Mouse (Mus musculus) forebrain, embryonic 15.5 days (tissue): ENCODE measurements at regions not wholly inside any gene's neighbourhood (a gene's known extent, or its start where the extent isn't known, plus 50 kb on each side); places are given as distances from the start of the nearest gene placed in this dataset.
A peak's percentile ranks its signal among the peaks of the same experiment; 100 is the strongest.

Source experiments
- ATAC-seq: fragments of 200-750 bp; cut with Nextera tagmentation; replicated peaks from 2 replicates; pipeline ENCODE4 v1.8.0; 2017; ENCODE audit warnings: mild to moderate bottlenecking, moderate TSS enrichment, moderate library complexity
- H3K27ac ChIP-seq: fragments of 300-500 bp; sonication (generic); replicated peaks from 2 replicates; pipeline ENCODE4 v1.5.1; 2015; ENCODE audit warnings: mild to moderate bottlenecking, inconsistent platforms
- H3K27me3 ChIP-seq: fragments of 300-500 bp; sonication (generic); 2 replicates; pipeline ENCODE4 v1.6.1; 2015; ENCODE audit warnings: inconsistent platforms
- H3K36me3 ChIP-seq: fragments of 300-500 bp; sonication (generic); 2 replicates; pipeline ENCODE4 v1.6.1; 2015; ENCODE audit warnings: mild to moderate bottlenecking, inconsistent platforms
- H3K4me1 ChIP-seq: fragments of 300-500 bp; sonication (generic); 2 replicates; pipeline ENCODE4 v1.6.1; 2015; ENCODE audit warnings: inconsistent platforms
- H3K4me2 ChIP-seq: fragments of 300-500 bp; sonication (generic); replicated peaks from 2 replicates; pipeline ENCODE4 v1.6.1; 2015; ENCODE audit warnings: mild to moderate bottlenecking, inconsistent platforms
- H3K4me3 ChIP-seq: fragments of 300-500 bp; sonication (generic); 2 replicates; pipeline ENCODE4 v1.5.1; 2015; ENCODE audit warnings: mild to moderate bottlenecking, inconsistent platforms
- H3K9ac ChIP-seq: fragments of 300-500 bp; sonication (generic); replicated peaks from 2 replicates; pipeline ENCODE4 v1.6.1; 2015; ENCODE audit warnings: mild to moderate bottlenecking, inconsistent platforms
- H3K9me3 ChIP-seq: fragments of 300-500 bp; sonication (generic); 2 replicates; pipeline ENCODE4 v1.6.1; 2016; ENCODE audit warnings: inconsistent platforms
- WGBS: fragments of 180-500 bp; shearing (Covaris S2); methylation state at CpG from one replicate; pipeline ENCODE4 v1.1.7; 2015; ENCODE audit warnings: mixed read lengths; 5-methylcytosine and 5-hydroxymethylcytosine counted together

DNA sequence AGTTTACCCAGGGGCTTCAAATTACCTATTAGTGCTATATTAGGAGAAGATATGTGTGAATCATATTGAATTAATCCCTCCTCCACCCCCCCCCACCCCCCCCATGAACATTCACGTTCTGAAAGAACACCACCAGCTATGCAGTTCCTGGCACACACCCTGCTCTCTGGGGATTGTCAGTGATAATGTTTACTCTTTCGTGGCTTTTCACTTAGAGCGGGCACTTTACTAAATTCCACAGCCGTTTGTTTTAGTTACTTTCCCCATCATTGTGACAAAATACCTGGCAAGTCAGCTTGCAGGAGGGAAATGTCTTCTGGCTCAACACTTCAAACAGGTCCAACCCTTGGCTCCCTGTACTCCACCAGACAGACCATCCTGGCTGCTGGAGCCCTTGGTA lies 359.0 kb downstream of the Rps15a start:
- Histone ChIP-seq H3K9me3 (no peaks in the 10 kb centered on the region), H3K4me2 (no peak overlapping the region), H3K4me1 (peaks cover 9% of the 10 kb centered on the region; the same call in 1 of the 2 replicates), H3K9ac (no peak overlapping the region), H3K36me3 (no peaks in the 10 kb centered on the region), H3K27ac (no peak overlapping the region), H3K4me3 (no peak overlapping the region), H3K27me3 (no peaks in the 10 kb centered on the region)
- ATAC-seq = no peak
- 31% methylated on average over 4 of the region's 4 CpGs for WGBS

DNA sequence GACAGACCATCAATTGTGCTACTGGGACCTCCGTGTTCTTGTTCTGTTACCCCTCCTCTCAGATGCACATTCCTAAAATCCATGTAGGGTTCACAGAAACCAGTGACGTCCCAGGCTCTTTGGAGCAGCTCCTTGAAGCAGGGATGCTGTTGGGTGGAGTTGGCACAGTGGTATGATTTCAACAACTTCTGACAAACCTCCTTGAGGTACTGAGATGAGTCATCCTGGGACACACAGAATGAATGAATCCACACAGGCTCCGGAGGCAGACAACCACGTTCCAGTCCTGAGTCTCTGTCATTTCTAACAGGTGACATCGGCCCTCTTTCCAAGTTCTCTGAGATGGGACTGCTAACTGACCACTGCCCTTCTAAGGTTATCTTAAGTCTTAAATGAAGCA lies 360.2 kb downstream of the Rps15a start:
- no peak for ATAC-seq

DNA sequence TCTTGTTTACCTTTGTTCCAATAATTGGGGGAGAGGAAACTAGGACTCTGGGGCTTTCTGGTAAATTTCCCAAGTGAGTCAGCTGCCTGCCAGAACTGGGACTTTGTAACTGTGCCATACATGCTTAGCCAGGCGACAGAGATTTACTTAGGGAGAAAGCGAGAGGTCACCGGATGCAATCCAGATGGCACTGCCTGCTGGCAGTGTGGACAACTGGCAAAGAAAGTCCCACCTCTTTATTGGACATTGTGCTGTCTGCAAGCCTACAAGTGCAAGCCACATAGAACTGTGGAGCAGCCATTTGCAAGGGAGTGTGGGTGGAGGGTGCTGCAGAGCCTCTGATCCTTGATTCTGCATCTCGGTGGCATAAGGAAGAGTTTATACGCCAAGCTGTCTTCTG lies 362.7 kb downstream of the Rps15a start:
- WGBS = 43% methylated on average over 5 of the region's 5 CpGs
- H3K27ac ChIP-seq = no peak overlapping the region
- no peak overlapping the region for H3K4me3 ChIP-seq
- H3K36me3 ChIP-seq = no peaks in the 10 kb centered on the region
- peak; percentile 70 for ATAC-seq
- no peaks in the 10 kb centered on the region for H3K9me3 ChIP-seq
- no peak overlapping the region for H3K4me2 ChIP-seq
- H3K27me3 ChIP-seq = no peaks in the 10 kb centered on the region
- no peak overlapping the region for H3K9ac ChIP-seq
- peaks cover 9% of the 10 kb centered on the region; the same call in 1 of the 2 replicates for H3K4me1 ChIP-seq

More for the DNA sequence above, 360.2 kb downstream of the Rps15a start:
- peaks cover 9% of the 10 kb centered on the region; the same call in 1 of the 2 replicates for H3K4me1 ChIP-seq
- no peaks in the 10 kb centered on the region for H3K27me3 ChIP-seq
- no peak overlapping the region for H3K4me2 ChIP-seq
- H3K36me3 ChIP-seq = no peaks in the 10 kb centered on the region
- no peak overlapping the region for H3K9ac ChIP-seq
- 76% methylated on average over 5 of the region's 5 CpGs for WGBS
- no peak overlapping the region for H3K27ac ChIP-seq
- H3K4me3 ChIP-seq = no peak overlapping the region
- H3K9me3 ChIP-seq = no peaks in the 10 kb centered on the region

DNA sequence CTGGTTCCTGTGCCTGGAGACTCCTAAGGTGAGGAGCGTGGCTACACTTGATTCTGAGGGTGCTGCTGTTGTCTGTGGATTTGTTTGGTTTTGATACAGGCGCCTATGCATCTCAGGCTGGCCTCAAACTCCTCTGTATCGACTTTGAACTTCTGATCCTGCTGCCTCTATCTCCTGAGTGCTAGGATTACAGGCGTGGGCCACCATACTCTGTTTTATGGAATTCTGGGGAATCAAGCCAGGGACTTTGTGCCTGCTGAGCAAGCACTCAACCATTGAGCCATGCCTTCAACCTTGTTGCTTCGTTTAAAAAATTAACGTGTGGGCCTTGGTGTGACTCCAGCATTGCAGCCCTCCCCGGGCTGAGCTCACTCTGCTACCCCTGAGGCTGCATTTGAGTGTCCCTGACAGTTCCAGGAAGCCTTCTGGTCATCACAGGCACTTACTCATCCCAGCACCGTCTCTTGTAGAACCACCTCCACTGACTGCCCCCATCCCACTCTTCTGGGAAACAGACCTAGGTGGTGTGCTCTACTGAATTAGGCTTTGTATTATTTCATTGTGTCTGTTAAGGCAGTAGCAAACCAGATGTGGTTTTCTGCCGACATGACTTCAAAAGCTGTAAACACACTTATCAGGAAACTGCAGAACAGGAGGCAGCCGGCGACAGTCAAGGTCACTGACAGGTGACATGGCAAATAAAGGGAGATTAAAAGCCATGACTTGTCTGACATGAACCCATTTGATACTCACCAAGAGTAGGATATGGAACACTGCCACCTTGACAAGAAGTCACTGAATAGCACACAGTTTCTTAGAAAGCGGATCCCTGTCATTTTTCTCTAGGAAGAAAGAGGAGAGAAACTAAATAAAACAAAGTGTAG lies 363.4 kb downstream of the Rps15a start:
- no peaks in the 10 kb centered on the region for H3K9me3 ChIP-seq
- no peaks in the 10 kb centered on the region for H3K36me3 ChIP-seq
- peaks cover 9% of the 10 kb centered on the region; the same call in 1 of the 2 replicates for H3K4me1 ChIP-seq
- no peak for ATAC-seq
- H3K4me2 ChIP-seq = no peak overlapping the region
- H3K27ac ChIP-seq = no peak overlapping the region
- 74% methylated on average over 12 of the region's 12 CpGs for WGBS
- no peak overlapping the region for H3K9ac ChIP-seq
- no peak overlapping the region for H3K4me3 ChIP-seq
- H3K27me3 ChIP-seq = no peaks in the 10 kb centered on the region

DNA sequence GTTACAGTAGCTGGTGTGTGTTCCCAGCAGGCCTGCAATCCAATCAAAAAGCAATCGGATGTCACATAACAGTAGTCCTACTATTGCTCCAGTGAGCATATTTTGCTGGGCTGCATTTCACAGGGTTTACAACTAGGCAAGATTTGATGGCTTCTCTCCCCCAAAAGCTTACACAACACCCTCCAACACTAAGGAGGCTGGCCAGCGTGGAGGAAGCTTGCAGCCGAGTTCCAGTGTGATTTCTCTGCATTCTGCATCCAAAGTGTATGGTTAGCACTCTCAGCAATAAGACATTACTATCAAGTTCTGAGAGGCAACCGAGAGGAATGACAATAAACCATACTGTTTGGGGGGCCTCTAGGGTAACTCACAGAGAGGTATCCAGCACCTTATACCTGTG lies 367.2 kb downstream of the Xylt1 start:
- H3K36me3 ChIP-seq = no peaks in the 10 kb centered on the region
- ATAC-seq = no peak
- peaks cover 3% of the 10 kb centered on the region; the same call in 1 of the 2 replicates for H3K4me1 ChIP-seq
- H3K9ac ChIP-seq = no peak overlapping the region
- H3K27me3 ChIP-seq = no peaks in the 10 kb centered on the region
- no peak overlapping the region for H3K4me2 ChIP-seq
- H3K4me3 ChIP-seq = no peak overlapping the region
- WGBS = 83% methylated on average over 4 of the region's 4 CpGs
- H3K27ac ChIP-seq = no peak overlapping the region
- no peaks in the 10 kb centered on the region for H3K9me3 ChIP-seq

DNA sequence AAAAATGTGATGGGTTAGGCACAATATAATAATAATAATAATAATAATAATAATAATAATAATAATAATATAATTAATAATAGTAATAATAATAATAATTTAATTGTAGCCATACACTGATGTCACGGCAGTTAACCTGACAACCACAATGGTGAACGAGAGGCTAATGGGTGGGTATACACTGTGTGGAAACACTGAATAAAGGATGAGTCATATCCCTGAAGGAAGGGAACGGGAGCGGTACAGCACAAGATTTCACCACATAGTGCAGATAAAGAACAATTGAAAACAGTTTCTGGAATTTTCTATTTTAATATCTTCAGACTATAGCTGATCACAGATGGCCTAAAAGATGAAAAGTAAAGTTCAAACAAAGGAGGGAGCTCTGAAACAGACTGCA lies 365.6 kb downstream of the Xylt1 start:
- no peak overlapping the region for H3K4me3 ChIP-seq
- H3K9ac ChIP-seq = no peak overlapping the region
- no peak overlapping the region for H3K27ac ChIP-seq
- no peaks in the 10 kb centered on the region for H3K4me1 ChIP-seq
- no peak overlapping the region for H3K4me2 ChIP-seq
- no peaks in the 10 kb centered on the region for H3K36me3 ChIP-seq
- H3K9me3 ChIP-seq = no peaks in the 10 kb centered on the region
- 91% methylated on average over 4 of the region's 4 CpGs for WGBS
- H3K27me3 ChIP-seq = no peaks in the 10 kb centered on the region
- ATAC-seq = no peak

DNA sequence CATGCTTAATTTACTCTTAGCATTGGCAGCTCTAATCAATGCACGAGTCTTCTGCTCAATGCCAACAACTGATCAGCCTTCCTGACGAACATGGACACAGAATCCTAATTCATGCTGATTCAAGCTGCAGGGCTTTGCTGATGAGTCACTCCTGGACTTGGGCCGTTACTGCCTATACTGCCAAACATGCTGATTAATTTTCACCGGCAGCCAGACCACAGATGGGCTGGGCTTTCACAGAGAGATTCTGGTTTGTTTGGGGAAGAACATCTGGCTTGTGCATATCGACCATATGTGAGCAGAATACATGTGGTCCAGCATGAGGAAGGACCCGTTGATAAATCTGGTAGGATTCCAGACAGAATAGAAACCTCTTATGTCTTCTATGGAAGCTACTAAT lies 358.9 kb downstream of the Xylt1 start:
- no peaks in the 10 kb centered on the region for H3K36me3 ChIP-seq
- no peak overlapping the region for H3K9ac ChIP-seq
- H3K4me2 ChIP-seq = no peak overlapping the region
- H3K27me3 ChIP-seq = no peaks in the 10 kb centered on the region
- no peak overlapping the region for H3K4me3 ChIP-seq
- H3K27ac ChIP-seq = no peak overlapping the region
- no peak; the same call in 1 of the 2 replicates for ATAC-seq
- 43% methylated on average over 6 of the region's 6 CpGs for WGBS
- no peaks in the 10 kb centered on the region for H3K9me3 ChIP-seq
- H3K4me1 ChIP-seq = peaks cover 16% of the 10 kb centered on the region

DNA sequence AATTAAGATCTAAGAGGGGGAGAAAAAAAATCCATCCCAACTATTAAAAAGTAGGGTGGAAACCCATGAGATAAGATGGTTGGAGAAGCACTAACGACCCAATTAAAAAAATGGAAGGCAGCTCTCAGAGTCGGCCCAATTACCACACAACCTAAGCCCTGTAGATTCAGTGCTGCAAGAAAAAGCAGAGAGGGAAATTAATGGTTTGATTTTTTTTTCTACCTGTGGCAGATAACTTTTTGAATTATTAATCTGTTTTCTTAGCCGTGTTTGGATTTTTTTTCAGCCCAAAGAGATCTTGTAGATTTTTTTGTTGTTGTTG lies 354.9 kb downstream of the Xylt1 start:
- no peak overlapping the region for H3K4me3 ChIP-seq
- no peak overlapping the region; the same call in 1 of the 2 replicates for H3K4me2 ChIP-seq
- H3K4me1 ChIP-seq = peaks cover 16% of the 10 kb centered on the region
- H3K9ac ChIP-seq = no peak overlapping the region
- no peaks in the 10 kb centered on the region for H3K36me3 ChIP-seq
- peak; percentile 67 for ATAC-seq
- H3K27ac ChIP-seq = peak overlapping the region; percentile 62
- no peaks in the 10 kb centered on the region for H3K9me3 ChIP-seq
- no peaks in the 10 kb centered on the region for H3K27me3 ChIP-seq
- 15% methylated on average over 3 of the region's 3 CpGs for WGBS

DNA sequence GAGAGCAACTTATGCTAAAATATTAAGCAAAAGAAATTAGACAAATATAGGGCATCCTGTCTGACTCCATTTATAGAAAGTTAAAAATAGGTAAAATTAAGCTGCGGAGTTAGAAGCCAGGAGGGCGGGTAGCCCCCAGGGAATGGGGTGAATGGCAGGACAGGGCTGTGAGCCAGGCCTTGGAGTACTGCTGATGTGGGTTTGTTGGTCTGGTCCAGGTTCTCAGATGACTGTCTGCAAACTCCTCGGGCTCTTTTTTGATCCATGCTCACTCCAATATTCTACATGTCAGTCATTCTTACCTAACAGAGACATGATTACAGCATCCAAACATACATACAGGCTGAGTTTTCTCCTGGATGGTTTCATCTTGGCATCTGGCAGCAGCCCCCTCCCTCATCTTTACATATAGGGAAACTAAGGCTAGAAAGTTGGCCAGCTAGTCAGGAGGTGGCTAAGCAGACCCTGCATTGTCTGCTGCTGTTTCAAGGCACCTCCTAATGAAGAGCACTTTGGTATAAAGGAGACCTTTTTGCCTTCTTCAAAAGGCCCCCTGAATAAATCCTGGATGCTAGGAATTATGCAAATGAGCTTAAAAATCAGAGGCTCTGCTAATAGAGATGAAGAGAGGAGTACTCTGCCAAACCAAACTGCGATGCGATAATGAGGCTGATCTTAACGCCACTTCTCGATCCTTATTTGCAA lies 354.4 kb downstream of the Xylt1 start:
- Histone ChIP-seq H3K36me3 (no peaks in the 10 kb centered on the region), H3K27ac (peak overlapping the region; percentile 62), H3K9ac (no peak overlapping the region), H3K27me3 (no peaks in the 10 kb centered on the region), H3K9me3 (no peaks in the 10 kb centered on the region), H3K4me1 (peaks cover 16% of the 10 kb centered on the region), H3K4me3 (no peak overlapping the region), H3K4me2 (no peak overlapping the region; the same call in 1 of the 2 replicates)
- peak; percentile 76 for ATAC-seq
- WGBS = 18% methylated on average over 7 of the region's 7 CpGs

DNA sequence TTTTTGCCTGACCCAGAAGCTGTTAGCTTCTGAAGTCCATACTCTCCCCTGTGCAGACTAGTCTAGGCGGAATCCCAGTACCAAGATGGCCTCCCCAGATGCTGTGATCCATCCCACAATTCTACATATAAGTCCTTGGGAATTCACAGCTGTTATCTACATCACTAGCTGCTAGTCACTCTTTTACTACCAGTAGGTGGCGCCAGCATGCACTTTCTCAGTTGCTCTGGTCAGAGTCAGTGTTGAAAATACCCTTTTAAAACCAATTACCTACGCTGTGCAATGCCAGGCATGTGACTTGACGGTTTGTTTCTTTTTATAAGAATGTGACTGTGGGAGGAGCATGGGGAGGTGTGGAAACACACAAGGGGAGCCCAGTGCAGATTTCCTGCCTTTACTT lies 348.3 kb downstream of the Xylt1 start:
- no peaks in the 10 kb centered on the region for H3K4me1 ChIP-seq
- H3K9ac ChIP-seq = no peak overlapping the region
- no peak overlapping the region for H3K4me2 ChIP-seq
- no peaks in the 10 kb centered on the region for H3K27me3 ChIP-seq
- no peak overlapping the region for H3K27ac ChIP-seq
- no peak for ATAC-seq
- no peak overlapping the region for H3K4me3 ChIP-seq
- WGBS = 83% methylated on average over 4 of the region's 4 CpGs
- no peaks in the 10 kb centered on the region for H3K36me3 ChIP-seq
- H3K9me3 ChIP-seq = no peaks in the 10 kb centered on the region
